ENCODE assay signal across 8 mouse cellular contexts in genomic region chr14:46787454-46787786, GRCm38 (mm10). TPM values are rescaled to one million over a fixed set of nuclear protein-coding genes. Genes with fewer than 3 reads are reported as not detected.
A peak's percentile ranks its signal among the peaks of the same experiment; 100 is the strongest.
DNase-seq lines count a peak whose midpoint lies in the region; ATAC-seq lines count a peak whose summit lies in the region.

No protein-coding gene starts in this region.

- peak overlapping the region; percentile 60 for H3K4me2 ChIP-seq in embryonic facial prominence, embryonic 15.5 days (replicated peaks)
- peak overlapping the region; percentile 82 for H3K4me2 ChIP-seq in limb, embryonic 13.5 days (replicated peaks)
- H3K4me2 ChIP-seq in stomach, embryonic 16.5 days (ENCODE audit: low read depth, low read length), result peak overlapping the region; percentile 59

- peak overlapping the region; percentile 89 for H3K4me3 ChIP-seq in embryonic facial prominence, embryonic 15.5 days (replicated peaks)
- H3K4me3 ChIP-seq in limb, embryonic 13.5 days, result peak overlapping the region; percentile 90
- H3K4me3 ChIP-seq in stomach, embryonic 16.5 days (replicated peaks; ENCODE audit: low read length), result peak overlapping the region; percentile 95

- ATAC-seq in frontal cortex, adult (ENCODE audit: low TSS enrichment), result peak; percentile 15
- no peak for ATAC-seq in embryonic facial prominence, embryonic 15.5 days (ENCODE audit: insufficient number of reproducible peaks, low FRiP score, low TSS enrichment, low read depth)
- ATAC-seq in limb, embryonic 13.5 days (ENCODE audit: low FRiP score, low read depth), result peak; percentile 13; the same call in 1 of the 2 replicates
- ATAC-seq in stomach, embryonic 16.5 days (ENCODE audit: insufficient read depth, low FRiP score), result no peak

- H3K9ac ChIP-seq in embryonic facial prominence, embryonic 15.5 days, result peak overlapping the region; percentile 91
- peak overlapping the region; percentile 95 for H3K9ac ChIP-seq in limb, embryonic 13.5 days
- peak overlapping the region; percentile 99 for H3K9ac ChIP-seq in stomach, embryonic 16.5 days (ENCODE audit: low read length)

- WGBS in embryonic facial prominence, embryonic 15.5 days, result under 1% methylated on average over 11 of the region's 11 CpGs
- 0% methylated on average over 11 of the region's 11 CpGs for WGBS in limb, embryonic 13.5 days
- WGBS in stomach, embryonic 16.5 days, result 0% methylated on average over 11 of the region's 11 CpGs

- H3K9me3 ChIP-seq in embryonic facial prominence, embryonic 15.5 days (replicated peaks), result no peaks in the 10 kb centered on the region
- no peaks in the 10 kb centered on the region for H3K9me3 ChIP-seq in limb, embryonic 13.5 days
- no peaks in the 10 kb centered on the region for H3K9me3 ChIP-seq in stomach, embryonic 16.5 days (replicated peaks; ENCODE audit: control insufficient read depth, low read length)

- H3K27me3 ChIP-seq in embryonic facial prominence, embryonic 15.5 days, result no peaks in the 10 kb centered on the region
- no peaks in the 10 kb centered on the region for H3K27me3 ChIP-seq in limb, embryonic 13.5 days
- no peaks in the 10 kb centered on the region for H3K27me3 ChIP-seq in stomach, embryonic 16.5 days (ENCODE audit: control insufficient read depth, insufficient read depth, low read length)

- peak overlapping the region; percentile 98 for H3K27ac ChIP-seq in embryonic facial prominence, embryonic 15.5 days (replicated peaks)
- peak overlapping the region; percentile 98 for H3K27ac ChIP-seq in limb, embryonic 13.5 days
- H3K27ac ChIP-seq in stomach, embryonic 16.5 days (ENCODE audit: low read length), result peak overlapping the region; percentile 98

- peaks cover 5% of the 10 kb centered on the region; the same call in 1 of the 2 replicates for H3K36me3 ChIP-seq in embryonic facial prominence, embryonic 15.5 days
- peaks cover 9% of the 10 kb centered on the region for H3K36me3 ChIP-seq in limb, embryonic 13.5 days
- no peaks in the 10 kb centered on the region for H3K36me3 ChIP-seq in stomach, embryonic 16.5 days (ENCODE audit: control insufficient read depth, insufficient read depth, low read length)

- no peak for DNase-seq in frontal cortex, adult 2 months (ENCODE audit: extremely low spot score in 1 of 2, low spot score in 1 of 2)
- DNase-seq in 416B (ENCODE audit: low read depth), result peak; percentile 37
- DNase-seq in urinary bladder, adult 18-20 months (ENCODE audit: low spot score in 2 of 2), result no peak
- DNase-seq in adrenal gland, postnatal 4 days (ENCODE audit: low spot score in 2 of 2), result no peak

- H3K4me1 ChIP-seq in embryonic facial prominence, embryonic 15.5 days, result peaks cover 27% of the 10 kb centered on the region
- H3K4me1 ChIP-seq in limb, embryonic 13.5 days, result peaks cover 35% of the 10 kb centered on the region
- H3K4me1 ChIP-seq in stomach, embryonic 16.5 days (ENCODE audit: control insufficient read depth, insufficient read depth, low read length), result peaks cover 8% of the 10 kb centered on the region

RNA-seq across cellular contexts. Expression of gene Cnih1, which starts 0.8 kb away (rescaled TPM):
- polyA plus RNA-seq in frontal cortex, adult 2 months (2012; rRNA removed), result 105 and 117 TPM in 2 replicates
- polyA plus RNA-seq in embryonic facial prominence, embryonic 15.5 days (2015; fragmentation: Nextera tagmentation; extraction: Ambion mirVana), result 187 and 188 TPM in 2 replicates
- 200 and 201 TPM in 2 replicates for polyA plus RNA-seq in limb, embryonic 13.5 days (2015; fragmentation: Nextera tagmentation; extraction: Ambion mirVana)
- polyA plus RNA-seq in stomach, embryonic 16.5 days (2015; fragmentation: Nextera tagmentation; extraction: Ambion mirVana), result 176 and 182 TPM in 2 replicates
- 10 to 100 TPM; 97.2 to 98.1 TPM for total RNA-seq in adrenal gland, postnatal 4 days (2021)

RNA-seq across cellular contexts. Expression of gene Cdkn3, which starts 27.1 kb away (rescaled TPM):
- 0.70 and 0.97 TPM in 2 replicates for polyA plus RNA-seq in frontal cortex, adult 2 months (2012; rRNA removed)
- polyA plus RNA-seq in embryonic facial prominence, embryonic 15.5 days (2015; fragmentation: Nextera tagmentation; extraction: Ambion mirVana), result 38.7 and 38.8 TPM in 2 replicates
- 43.6 and 48.5 TPM in 2 replicates for polyA plus RNA-seq in limb, embryonic 13.5 days (2015; fragmentation: Nextera tagmentation; extraction: Ambion mirVana)
- 46.0 and 48.3 TPM in 2 replicates for polyA plus RNA-seq in stomach, embryonic 16.5 days (2015; fragmentation: Nextera tagmentation; extraction: Ambion mirVana)
- 10 to 100 TPM; 13.5 to 17.2 TPM for total RNA-seq in adrenal gland, postnatal 4 days (2021)

RNA-seq across cellular contexts. Expression of gene Gmfb, which starts 34.6 kb away (rescaled TPM):
- polyA plus RNA-seq in frontal cortex, adult 2 months (2012; rRNA removed), result 85.8 and 90.7 TPM in 2 replicates
- 67.2 and 69.8 TPM in 2 replicates for polyA plus RNA-seq in embryonic facial prominence, embryonic 15.5 days (2015; fragmentation: Nextera tagmentation; extraction: Ambion mirVana)
- polyA plus RNA-seq in limb, embryonic 13.5 days (2015; fragmentation: Nextera tagmentation; extraction: Ambion mirVana), result 76.4 and 82.7 TPM in 2 replicates
- polyA plus RNA-seq in stomach, embryonic 16.5 days (2015; fragmentation: Nextera tagmentation; extraction: Ambion mirVana), result 51.7 and 54.8 TPM in 2 replicates
- total RNA-seq in adrenal gland, postnatal 4 days (2021), result 100 to 1,000 TPM; 106 to 108 TPM

RNA-seq across cellular contexts. Expression of gene Cgrrf1, which starts 44.5 kb away (rescaled TPM):
- 33.4 and 38.2 TPM in 2 replicates for polyA plus RNA-seq in frontal cortex, adult 2 months (2012; rRNA removed)
- polyA plus RNA-seq in embryonic facial prominence, embryonic 15.5 days (2015; fragmentation: Nextera tagmentation; extraction: Ambion mirVana), result 20.9 and 22.3 TPM in 2 replicates
- polyA plus RNA-seq in limb, embryonic 13.5 days (2015; fragmentation: Nextera tagmentation; extraction: Ambion mirVana), result 25.1 and 30.2 TPM in 2 replicates
- polyA plus RNA-seq in stomach, embryonic 16.5 days (2015; fragmentation: Nextera tagmentation; extraction: Ambion mirVana), result 22.8 and 25.0 TPM in 2 replicates
- total RNA-seq in adrenal gland, postnatal 4 days (2021), result 10 to 100 TPM; 34.9 to 36.8 TPM

Comparison
In these comparisons a context has a peak if more than half of its experiments do, and no peak if none do; other contexts are left out.
1. ATAC-seq: peak in frontal cortex, adult (single experiment) and limb, embryonic 13.5 days (single experiment); none in embryonic facial prominence, embryonic 15.5 days (single experiment) and stomach, embryonic 16.5 days (single experiment).
2. RNA of gene Cdkn3, which starts 27.1 kb away (polyA plus RNA-seq): 46.0 to 48.3 TPM in stomach, embryonic 16.5 days, 43.6 to 48.5 TPM in limb, embryonic 13.5 days and 38.7 to 38.8 TPM in embryonic facial prominence, embryonic 15.5 days; 0.70 to 0.97 TPM in frontal cortex, adult 2 months; every median in the first group is over 10 times any median in the second.
3. Peak in every context shown above with its lines, with median percentiles within 50 percentile points of each other: H3K27ac ChIP-seq, H3K4me2 ChIP-seq, H3K4me3 ChIP-seq and H3K9ac ChIP-seq.